Mouse (Mus musculus): Measurements from ENCODE around the gene Fam234b. TPM values are rescaled to one million over a fixed set of nuclear protein-coding genes. Genes with fewer than 3 reads are reported as not detected.

Fam234b gene
- polyA plus RNA-seq, 1 experiment: 87.5 TPM

DNA sequence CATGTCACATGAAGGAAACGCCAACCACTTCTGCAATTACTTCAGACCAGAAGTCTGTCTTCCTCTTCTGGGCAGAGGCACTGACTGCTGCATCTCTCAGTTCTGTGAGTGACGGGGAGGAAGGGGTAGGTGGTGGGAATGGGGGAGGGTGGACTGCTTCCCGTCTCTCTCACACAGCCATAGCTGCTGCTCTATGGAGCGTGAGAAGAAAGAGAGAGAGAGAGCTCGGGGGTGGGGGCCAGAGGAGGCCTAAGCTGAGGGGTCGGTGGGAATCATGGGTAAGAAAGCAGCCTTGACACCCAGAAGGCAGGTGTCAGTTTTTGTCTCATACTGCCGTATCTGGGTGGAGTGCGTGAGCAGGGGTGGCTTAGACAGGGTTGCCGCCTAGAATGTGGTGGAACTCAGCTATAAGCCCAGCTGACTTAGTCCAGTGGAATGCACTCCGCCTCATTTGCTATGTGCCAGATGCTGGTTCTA lies 30.7 kb downstream of the Fam234b start:
- TF ChIP-seq CTCF (IDR thresholded peaks at IDR 0.05; ENCODE audit: borderline replicate concordance, extremely low read depth, insufficient read depth, insufficient read length) (no peak), POLR2A (IDR thresholded peaks at IDR 0.05; ENCODE audit: borderline replicate concordance, extremely low read depth, insufficient read depth, insufficient read length, poor library complexity, severe bottlenecking) (no peak)

DNA sequence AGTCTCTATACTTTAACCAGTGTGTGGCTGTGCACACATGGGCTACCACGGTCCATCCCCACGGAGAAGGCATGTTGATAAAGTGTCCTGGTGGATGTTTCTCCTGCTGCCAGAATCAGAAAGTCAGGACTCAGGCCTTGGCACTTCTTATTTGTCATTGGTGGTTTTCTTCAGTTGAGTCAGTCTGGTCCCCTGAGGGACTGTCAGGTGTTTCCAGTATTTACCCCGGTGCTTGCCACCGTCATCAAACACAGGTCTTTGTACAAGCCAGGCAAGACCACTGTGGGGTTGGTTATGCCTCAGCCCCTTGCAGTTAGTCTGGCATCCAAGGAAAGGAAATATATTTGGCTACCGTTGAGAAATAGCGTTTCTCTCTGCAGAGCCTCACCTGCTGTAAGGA lies 32.8 kb downstream of the Fam234b start:
- TF ChIP-seq CTCF (IDR thresholded peaks at IDR 0.05; ENCODE audit: borderline replicate concordance, extremely low read depth, insufficient read depth, insufficient read length) (no peak), POLR2A (IDR thresholded peaks at IDR 0.05; ENCODE audit: borderline replicate concordance, extremely low read depth, insufficient read depth, insufficient read length, poor library complexity, severe bottlenecking) (no peak)
- DNase-seq (ENCODE audit: low read depth): no peak

More for the DNA sequence above, 30.7 kb downstream of the Fam234b start:
- DNase-seq (ENCODE audit: low read depth): peak; percentile 40

DNA sequence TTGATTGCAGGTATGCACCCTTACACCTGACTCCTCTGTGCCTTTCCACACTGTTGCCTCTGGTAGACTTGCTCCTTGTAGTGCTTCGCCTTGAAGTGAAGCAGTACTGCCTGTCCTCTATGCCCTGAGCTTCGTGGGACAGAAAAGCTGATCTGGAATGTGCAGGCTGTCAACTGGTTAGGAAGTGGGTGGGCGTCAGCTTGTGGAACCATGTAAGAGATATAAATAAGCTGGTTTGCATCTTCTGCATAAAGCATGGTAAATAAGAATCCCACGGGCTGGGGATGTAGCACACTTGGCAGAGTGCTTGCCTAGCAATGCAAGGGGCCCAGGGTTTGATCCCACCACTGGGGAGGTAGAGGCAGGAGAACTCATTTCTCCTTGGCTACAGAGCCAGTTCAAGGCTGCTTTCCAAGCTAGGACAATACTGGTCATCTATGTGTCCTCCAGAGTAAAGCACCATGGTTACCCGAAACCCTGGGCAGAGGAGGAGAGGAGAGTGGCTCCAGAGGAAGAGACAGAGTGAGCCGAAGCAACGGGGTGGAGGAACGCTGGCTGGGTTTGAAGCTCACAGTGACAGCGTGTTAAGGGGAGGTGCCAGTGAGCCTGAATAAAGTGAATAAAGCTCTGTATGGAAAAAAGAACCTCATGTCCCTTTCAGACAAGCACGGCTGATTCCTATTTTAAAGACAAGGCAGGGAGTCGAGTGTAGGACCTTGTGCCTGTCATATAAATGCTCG lies 34.8 kb downstream of the Fam234b start:
- no peak for DNase-seq (ENCODE audit: low read depth)
- TF ChIP-seq POLR2A (IDR thresholded peaks at IDR 0.05; ENCODE audit: borderline replicate concordance, extremely low read depth, insufficient read depth, insufficient read length, poor library complexity, severe bottlenecking): no peak
- no peak for TF ChIP-seq CTCF (IDR thresholded peaks at IDR 0.05; ENCODE audit: borderline replicate concordance, extremely low read depth, insufficient read depth, insufficient read length)

DNA sequence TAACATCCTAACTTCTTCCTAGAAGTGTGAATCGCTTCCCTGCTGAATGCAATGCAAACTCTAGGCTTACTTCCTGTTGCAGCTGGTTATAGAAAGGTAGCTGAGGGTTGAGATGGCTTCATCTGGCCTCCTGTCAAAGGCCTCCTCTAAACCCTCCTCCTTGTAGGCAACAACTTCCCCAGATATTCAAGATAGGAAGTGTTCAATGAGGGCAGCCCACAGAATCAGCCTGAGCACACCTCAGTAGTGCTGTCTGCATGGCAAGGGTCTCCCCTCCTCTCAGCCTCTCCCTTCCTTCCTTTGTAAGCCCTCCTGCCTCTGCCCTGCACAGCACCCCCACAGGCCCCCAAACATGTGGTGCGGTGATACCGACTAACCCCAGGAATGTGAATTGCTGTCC lies 38.0 kb downstream of the Fam234b start:
- no peak for DNase-seq (ENCODE audit: low read depth)
- TF ChIP-seq CTCF (IDR thresholded peaks at IDR 0.05; ENCODE audit: borderline replicate concordance, extremely low read depth, insufficient read depth, insufficient read length): no peak
- TF ChIP-seq POLR2A (IDR thresholded peaks at IDR 0.05; ENCODE audit: borderline replicate concordance, extremely low read depth, insufficient read depth, insufficient read length, poor library complexity, severe bottlenecking): no peak

DNA sequence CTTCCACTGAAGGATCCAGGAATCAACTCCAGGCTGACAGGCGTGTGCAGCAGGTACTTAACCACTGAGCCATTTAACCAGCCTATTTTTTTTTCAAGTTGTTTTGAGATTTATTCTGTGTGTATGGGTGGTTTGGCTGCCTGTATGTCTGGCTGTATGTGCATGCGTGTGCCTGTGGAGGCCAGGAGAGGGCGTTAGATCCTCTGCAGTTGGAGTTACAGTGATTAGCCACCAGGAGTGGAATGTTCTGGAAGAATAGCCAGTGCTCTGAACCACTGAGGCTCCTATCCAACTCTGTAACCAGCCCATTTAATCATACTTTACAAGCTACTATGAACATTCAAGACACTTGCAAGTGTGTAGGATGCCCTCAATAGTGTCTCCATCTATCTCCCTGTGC lies 38.8 kb downstream of the Fam234b start:
- DNase-seq (ENCODE audit: low read depth): no peak

DNA sequence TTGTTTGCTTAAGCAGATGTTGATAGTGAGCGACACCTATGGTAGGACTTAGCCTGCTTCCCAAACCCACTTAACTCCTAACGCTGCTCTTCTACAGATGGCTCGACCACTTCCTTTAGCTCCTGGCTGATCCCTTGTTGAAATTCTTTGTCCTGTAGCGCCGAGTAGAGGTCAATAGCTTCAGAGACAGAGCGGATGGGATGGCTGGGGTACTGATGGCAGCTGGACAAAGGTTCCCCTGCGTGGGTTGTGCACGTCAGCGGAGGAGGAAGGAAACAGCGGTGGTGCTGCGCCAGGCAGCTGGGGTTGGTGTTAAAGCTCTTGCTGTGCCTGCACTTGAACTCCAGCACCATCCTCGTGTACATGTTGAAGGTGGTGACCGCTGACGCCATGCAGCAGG lies 39.5 kb downstream of the Fam234b start:
- DNase-seq (ENCODE audit: low read depth): no peak
- no peak for TF ChIP-seq CTCF (IDR thresholded peaks at IDR 0.05; ENCODE audit: borderline replicate concordance, extremely low read depth, insufficient read depth, insufficient read length)
- no peak for TF ChIP-seq POLR2A (IDR thresholded peaks at IDR 0.05; ENCODE audit: borderline replicate concordance, extremely low read depth, insufficient read depth, insufficient read length, poor library complexity, severe bottlenecking)

More for the DNA sequence above, 38.8 kb downstream of the Fam234b start:
- no peak for TF ChIP-seq POLR2A (IDR thresholded peaks at IDR 0.05; ENCODE audit: borderline replicate concordance, extremely low read depth, insufficient read depth, insufficient read length, poor library complexity, severe bottlenecking)

DNA sequence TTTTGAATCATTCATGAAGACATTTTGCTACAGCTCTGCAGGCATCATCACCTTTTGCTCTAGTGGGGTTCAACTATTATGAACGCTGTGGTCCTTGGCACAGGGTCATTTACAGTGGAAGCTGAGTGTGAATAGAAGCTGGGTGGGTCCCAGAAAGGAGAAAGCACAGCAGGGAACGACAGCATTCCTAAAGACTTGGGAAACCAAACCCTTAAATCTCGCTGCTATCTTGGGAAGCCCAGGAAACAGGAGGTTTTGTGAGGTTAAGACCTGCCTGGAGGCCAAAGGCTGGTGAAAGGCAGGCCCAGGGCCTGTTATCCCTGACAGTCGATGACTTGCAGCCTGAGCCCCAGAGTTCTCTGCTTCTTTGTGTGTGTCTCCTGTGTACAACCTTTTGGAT lies 40.4 kb downstream of the Fam234b start:
- TF ChIP-seq POLR2A (IDR thresholded peaks at IDR 0.05; ENCODE audit: borderline replicate concordance, extremely low read depth, insufficient read depth, insufficient read length, poor library complexity, severe bottlenecking) (no peak), CTCF (IDR thresholded peaks at IDR 0.05; ENCODE audit: borderline replicate concordance, extremely low read depth, insufficient read depth, insufficient read length) (no peak)
- no peak for DNase-seq (ENCODE audit: low read depth)

DNA sequence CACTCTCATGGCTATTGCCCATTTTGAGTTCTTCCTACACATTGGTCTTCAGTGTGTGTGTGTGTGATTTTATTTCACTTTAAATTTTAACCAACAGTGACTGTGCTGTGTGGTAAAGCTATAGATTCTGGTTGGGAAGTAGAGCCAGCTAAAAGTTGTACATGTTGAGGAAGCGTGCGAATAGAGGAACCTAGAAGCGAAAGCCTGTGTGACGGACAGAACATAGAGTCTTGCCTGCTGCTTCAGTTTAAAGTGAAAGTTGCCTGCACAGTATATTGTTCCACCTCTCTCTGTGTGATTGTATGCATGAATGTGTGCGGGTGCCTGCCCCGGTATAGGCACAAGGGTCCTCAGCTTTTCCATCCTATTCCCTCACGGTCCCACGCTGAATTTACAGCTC lies 42.6 kb downstream of the Fam234b start:
- TF ChIP-seq POLR2A (IDR thresholded peaks at IDR 0.05; ENCODE audit: borderline replicate concordance, extremely low read depth, insufficient read depth, insufficient read length, poor library complexity, severe bottlenecking): no peak
- no peak for TF ChIP-seq CTCF (IDR thresholded peaks at IDR 0.05; ENCODE audit: borderline replicate concordance, extremely low read depth, insufficient read depth, insufficient read length)
- DNase-seq (ENCODE audit: low read depth): no peak

DNA sequence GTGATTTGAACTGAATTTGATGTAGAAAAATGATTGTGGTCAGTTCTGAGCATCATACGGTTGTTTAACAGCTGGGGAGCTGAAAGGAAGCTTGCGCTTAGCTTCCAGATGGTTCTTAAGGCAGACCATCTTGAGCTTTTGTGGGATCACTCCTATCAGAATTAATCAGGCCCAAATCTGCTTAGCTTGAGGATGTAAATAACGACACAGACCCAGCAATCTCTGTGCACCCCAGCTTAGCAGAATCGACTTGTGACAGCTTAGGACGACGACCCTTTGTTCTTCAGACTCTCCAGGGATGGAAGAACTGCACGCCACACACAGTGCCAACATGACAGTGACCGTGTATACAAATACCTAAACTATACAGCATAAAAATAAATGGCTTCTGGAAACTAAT lies 47.8 kb downstream of the Fam234b start:
- no peak for TF ChIP-seq CTCF (IDR thresholded peaks at IDR 0.05; ENCODE audit: borderline replicate concordance, extremely low read depth, insufficient read depth, insufficient read length)
- TF ChIP-seq POLR2A (IDR thresholded peaks at IDR 0.05; ENCODE audit: borderline replicate concordance, extremely low read depth, insufficient read depth, insufficient read length, poor library complexity, severe bottlenecking): no peak
- peak; percentile 33 for DNase-seq (ENCODE audit: low read depth)

DNA sequence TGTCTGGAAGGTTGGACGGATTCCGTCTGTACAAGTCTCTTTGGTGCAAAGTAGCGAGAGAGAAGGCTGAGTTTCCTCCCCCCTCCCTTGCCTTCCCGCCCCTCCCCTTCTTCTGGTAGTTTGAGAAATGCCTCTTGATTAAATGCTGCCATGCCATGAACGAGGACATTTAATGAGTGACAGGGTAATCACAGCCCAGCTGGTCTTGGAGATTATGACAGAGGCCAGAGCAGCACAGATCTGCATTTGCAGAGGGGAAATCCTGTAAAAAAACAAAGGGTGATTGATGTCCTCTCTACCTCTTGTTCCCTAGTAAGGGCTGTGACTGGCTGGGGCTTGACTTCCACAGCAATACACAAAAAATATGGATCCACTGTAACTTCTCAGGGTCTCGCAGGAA lies 50.1 kb downstream of the Fam234b start:
- TF ChIP-seq POLR2A (IDR thresholded peaks at IDR 0.05; ENCODE audit: borderline replicate concordance, extremely low read depth, insufficient read depth, insufficient read length, poor library complexity, severe bottlenecking): no peak
- no peak for TF ChIP-seq CTCF (IDR thresholded peaks at IDR 0.05; ENCODE audit: borderline replicate concordance, extremely low read depth, insufficient read depth, insufficient read length)
- peak; percentile 54 for DNase-seq (ENCODE audit: low read depth)

DNA sequence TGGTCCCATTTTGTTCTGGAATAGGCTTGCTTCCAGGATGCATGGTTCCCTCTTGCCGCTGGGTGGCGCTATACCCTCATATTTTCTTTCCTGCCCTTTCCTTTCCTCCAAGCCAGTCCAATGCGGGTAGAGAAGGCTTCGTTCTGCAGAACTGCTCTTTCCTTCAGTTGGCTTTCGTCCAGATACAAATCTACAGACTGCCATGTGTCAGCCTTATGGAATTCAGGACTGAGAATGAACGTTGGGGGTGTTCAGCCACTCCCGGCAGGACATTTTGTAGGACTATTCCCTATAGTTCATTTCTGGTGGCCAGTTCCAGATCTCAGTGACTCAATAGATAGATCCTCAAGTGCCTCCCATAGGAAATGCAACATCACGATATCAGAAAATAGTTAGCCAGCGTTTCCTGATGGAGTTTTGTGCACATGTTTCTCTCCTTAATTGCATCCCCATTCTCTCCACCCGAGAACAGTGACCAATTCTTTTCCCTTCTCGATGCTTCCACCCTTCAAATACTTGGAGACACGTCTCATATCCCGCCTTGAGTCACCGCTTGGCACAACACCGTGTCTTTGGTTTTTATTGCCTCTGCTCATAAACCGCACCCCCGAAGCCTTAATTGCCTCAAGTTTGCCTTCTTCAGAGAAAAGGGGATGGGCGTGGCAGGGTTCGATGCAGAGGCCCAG lies 52.2 kb downstream of the Fam234b start:
- peak; percentile 84 for TF ChIP-seq CTCF (IDR thresholded peaks at IDR 0.05; ENCODE audit: borderline replicate concordance, extremely low read depth, insufficient read depth, insufficient read length)
- TF ChIP-seq POLR2A (IDR thresholded peaks at IDR 0.05; ENCODE audit: borderline replicate concordance, extremely low read depth, insufficient read depth, insufficient read length, poor library complexity, severe bottlenecking): no peak

More for the DNA sequence above, 52.2 kb downstream of the Fam234b start:
- DNase-seq (ENCODE audit: low read depth): peak; percentile 92
